Mouse (Mus musculus) bone marrow macrophage, adult 2 months (primary cell): ENCODE results near the gene Alg3.

Experiments used
- CTCF ChIP-seq: IDR thresholded peaks from 2 replicates; pipeline ENCODE4 v1.5.1; 2012; ENCODE audit warnings: low read depth, mild to moderate bottlenecking, low read length, moderate library complexity
- POLR2A ChIP-seq: IDR thresholded peaks from 2 replicates; pipeline ENCODE4 v1.6.1; 2012; ENCODE audit warnings: mild to moderate bottlenecking, low read depth, low read length, borderline replicate concordance

GRCm38 (mm10) chr16:20589939-20590679 lies 21.4 kb downstream of the Alg3 start:
- TF ChIP-seq POLR2A (no peak), CTCF (no peak)
